Mouse (Mus musculus): ENCODE data around the gene Gm37596.
"Not testable (repeated sequence)": the region's sequence is repeated elsewhere in the genome, so short reads cannot be mapped to it uniquely, and the experiment has no call there.

Gene Gm37596

GRCm38 (mm10) chr3:93692970-93693369 is at the start of gene Gm37596:
Gene Gm37596, minus strand, starts transcription at chr3:93693070.
- not testable (repeated sequence) for DNase-seq

GRCm38 (mm10) chr3:93708969-93709637 is 16.2 kb upstream of the Gm37596 start:
- DNase-seq = not testable (repeated sequence)

GRCm38 (mm10) chr3:93676210-93676609 is 16.7 kb downstream of the Gm37596 start, which contains the start of gene Tdpoz1:
Gene Tdpoz1, minus strand, starts transcription at chr3:93676310.
- not testable (repeated sequence) for DNase-seq

- DNase-seq = not testable (repeated sequence)
These were observed 21.9 kb downstream of the Gm37596 start for GRCm38 (mm10) chr3:93670805-93671503.

- no peak for DNase-seq
These were observed 38.6 kb downstream of the Gm37596 start for GRCm38 (mm10) chr3:93654260-93654659.

GRCm38 (mm10) chr3:93652586-93652985 is 40.3 kb downstream of the Gm37596 start, which contains the start of gene Tdpoz2:
Gene Tdpoz2, minus strand, starts transcription at chr3:93652686.
- DNase-seq = no peak

Data from right cerebral cortex, postnatal 4 days (tissue).